In the genomic region with DNA sequence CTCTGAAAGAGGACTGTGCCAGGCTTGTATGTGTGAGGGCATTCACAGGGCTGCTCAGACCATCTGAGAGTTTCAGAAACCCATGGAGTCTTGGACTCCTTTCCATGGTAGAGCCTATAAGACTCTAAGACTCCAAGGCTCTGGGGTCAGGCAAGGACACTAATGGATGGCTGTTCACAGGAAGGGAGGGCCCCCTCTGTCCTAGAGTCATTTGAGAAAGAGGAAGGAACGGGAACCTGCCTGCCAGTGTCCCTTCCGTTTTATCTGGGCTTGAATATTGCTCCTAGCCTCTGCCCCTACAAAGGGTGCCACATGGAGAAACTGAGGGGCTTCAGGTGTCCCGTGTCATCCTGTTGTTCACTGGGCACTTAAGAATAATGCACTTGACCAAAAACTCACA, we compare ENCODE assay signal across 18 mouse cellular contexts. TPM values are rescaled to one million over a fixed set of nuclear protein-coding genes. Genes with fewer than 3 reads are reported as not detected.
DNase-seq lines count a peak whose midpoint lies in the region; ATAC-seq lines count a peak whose summit lies in the region.
"Had no signal": no experiment of that assay in that cellular context is flagged by ENCODE, and none has a peak within 500 bp of the region (broad histone marks: within the 10 kb centered on the region; RNA-seq: fewer than 3 reads in every experiment).

No protein-coding gene starts in this region.

- 26% methylated on average over 3 of the region's 3 CpGs for WGBS in liver, embryonic 16.5 days (ENCODE audit: insufficient replicate concordance)
- 26% methylated on average over 3 of the region's 3 CpGs for WGBS in liver, embryonic 12.5 days (ENCODE audit: insufficient replicate concordance)
- WGBS in forebrain, embryonic 15.5 days = 81% methylated on average over 3 of the region's 3 CpGs

- no peak overlapping the region for H3K4me2 ChIP-seq in liver, embryonic 16.5 days (ENCODE audit: low read depth, low read length)
- no peak overlapping the region for H3K4me2 ChIP-seq in liver, embryonic 12.5 days
- no peak overlapping the region for H3K4me2 ChIP-seq in forebrain, embryonic 15.5 days (replicated peaks)
- H3K4me2 ChIP-seq: forebrain, embryonic 13.5 days; hindbrain, embryonic 14.5 days; lung, embryonic 15.5 days; midbrain, embryonic 12.5 days had no signal

- H3K27ac ChIP-seq in liver, embryonic 16.5 days (ENCODE audit: low read length) = no peak overlapping the region
- no peak overlapping the region for H3K27ac ChIP-seq in liver, embryonic 12.5 days
- H3K27ac ChIP-seq in forebrain, embryonic 15.5 days (replicated peaks) = no peak overlapping the region
- H3K27ac ChIP-seq: forebrain, embryonic 13.5 days; hindbrain, embryonic 14.5 days; layer of hippocampus, adult 2 months; left cerebral cortex, adult 2 months; lung, embryonic 15.5 days; midbrain, embryonic 12.5 days had no signal

- no peak overlapping the region for H3K4me3 ChIP-seq in liver, embryonic 16.5 days (ENCODE audit: low read depth, low read length)
- no peak overlapping the region for H3K4me3 ChIP-seq in liver, embryonic 12.5 days
- H3K4me3 ChIP-seq in forebrain, embryonic 15.5 days = no peak overlapping the region
- H3K4me3 ChIP-seq: forebrain, embryonic 13.5 days; layer of hippocampus, adult 2 months; left cerebral cortex, adult 2 months; lung, embryonic 15.5 days; midbrain, embryonic 12.5 days had no signal

- H3K36me3 ChIP-seq in liver, embryonic 16.5 days (ENCODE audit: control insufficient read depth, insufficient read depth) = no peaks in the 10 kb centered on the region
- H3K36me3 ChIP-seq in liver, embryonic 12.5 days = no peaks in the 10 kb centered on the region
- H3K36me3 ChIP-seq in forebrain, embryonic 15.5 days = no peaks in the 10 kb centered on the region
- H3K36me3 ChIP-seq: lung, embryonic 15.5 days; midbrain, embryonic 12.5 days had no signal

- H3K4me1 ChIP-seq in liver, embryonic 16.5 days (ENCODE audit: control insufficient read depth, low read depth, low read length) = no peaks in the 10 kb centered on the region
- no peaks in the 10 kb centered on the region for H3K4me1 ChIP-seq in liver, embryonic 12.5 days
- no peaks in the 10 kb centered on the region for H3K4me1 ChIP-seq in forebrain, embryonic 15.5 days
- H3K4me1 ChIP-seq: forebrain, embryonic 13.5 days; lung, embryonic 15.5 days; midbrain, embryonic 12.5 days had no signal

- H3K9ac ChIP-seq in liver, embryonic 16.5 days (ENCODE audit: low read depth, low read length) = no peak overlapping the region
- H3K9ac ChIP-seq in liver, embryonic 12.5 days = no peak overlapping the region
- no peak overlapping the region for H3K9ac ChIP-seq in forebrain, embryonic 15.5 days (replicated peaks)
- H3K9ac ChIP-seq: forebrain, embryonic 13.5 days; hindbrain, embryonic 14.5 days; lung, embryonic 15.5 days; midbrain, embryonic 12.5 days had no signal

- no peaks in the 10 kb centered on the region for H3K27me3 ChIP-seq in liver, embryonic 16.5 days (ENCODE audit: control insufficient read depth, insufficient read depth, low read depth, low read length)
- H3K27me3 ChIP-seq in liver, embryonic 12.5 days (replicated peaks) = no peaks in the 10 kb centered on the region
- H3K27me3 ChIP-seq in forebrain, embryonic 15.5 days = no peaks in the 10 kb centered on the region
- H3K27me3 ChIP-seq: forebrain, embryonic 13.5 days; lung, embryonic 15.5 days; midbrain, embryonic 12.5 days had no signal

- ATAC-seq in liver, embryonic 16.5 days (ENCODE audit: low read depth) = 0 out of 2 replicates have a peak, but pooled peaks have one; percentile 21
- ATAC-seq in liver, embryonic 12.5 days = no peak
- ATAC-seq in hematopoietic stem cell, adult 5-6 weeks (replicated peaks in 1 of 2; ENCODE audit: insufficient read depth in 1 of 2, low FRiP score in 2 of 2, low TSS enrichment in 1 of 2, low read depth in 1 of 2, poor library complexity in 2 of 2, severe bottlenecking in 2 of 2) = peak; percentile 61 to 71; a peak in 3 of 4 replicates
- peak; percentile 65 for ATAC-seq in monocyte, adult 5-6 weeks (replicated peaks; ENCODE audit: insufficient number of reproducible peaks, low FRiP score, low TSS enrichment, poor library complexity, severe bottlenecking)
- ATAC-seq in forebrain, embryonic 15.5 days (replicated peaks) = no peak
- ATAC-seq: forebrain, embryonic 13.5 days; intestine, embryonic 16.5 days had no signal

- DNase-seq in heart, adult 8-10 months (ENCODE audit: low spot score) = peak; percentile 51
- no peak for DNase-seq in heart, postnatal 4 days
- DNase-seq in thymus, postnatal 4 days = no peak
- DNase-seq: cerebellum, adult 8-10 months; right cerebral cortex, adult 18-20 months; thymus, postnatal 14 days had no signal

- no peaks in the 10 kb centered on the region for H3K9me3 ChIP-seq in liver, embryonic 16.5 days (replicated peaks; ENCODE audit: control insufficient read depth, low read length)
- H3K9me3 ChIP-seq in liver, embryonic 12.5 days (replicated peaks) = no peaks in the 10 kb centered on the region
- no peaks in the 10 kb centered on the region for H3K9me3 ChIP-seq in forebrain, embryonic 15.5 days
- H3K9me3 ChIP-seq: forebrain, embryonic 13.5 days; lung, embryonic 15.5 days; midbrain, embryonic 12.5 days had no signal

RNA-seq across cellular contexts. Expression of gene Nod1, which starts 38.5 kb away (rescaled TPM):
- 10 to 100 TPM; 17.8 to 19.7 (median 19.4) TPM for total RNA-seq in heart, adult 8-10 months (2022)
- total RNA-seq in heart, postnatal 4 days (2021) = 10 to 100 TPM in 1 of 2 experiments, 1 to 10 TPM in 1; 9.3 to 10.3 TPM
- polyA plus RNA-seq in liver, embryonic 16.5 days (2015; fragmentation: Nextera tagmentation; extraction: Ambion mirVana) = 2.8 and 3.0 TPM in 2 replicates
- 1.9 and 2.2 TPM in 2 replicates for polyA plus RNA-seq in liver, embryonic 12.5 days (2016; fragmentation: Nextera tagmentation; extraction: Ambion mirVana)
- total RNA-seq in hematopoietic stem cell, adult 5-6 weeks (2017) = 5.8 and 9.1 TPM in 2 replicates
- 63.0 to 110 TPM (median 64.7 TPM) in 3 replicates for total RNA-seq in monocyte, adult 5-6 weeks (2017)
- polyA plus RNA-seq in forebrain, embryonic 15.5 days (2015; fragmentation: Nextera tagmentation; extraction: Ambion mirVana) = 1.8 and 1.9 TPM in 2 replicates

RNA-seq across cellular contexts. Expression of gene Ggct, which starts 58.9 kb away (rescaled TPM):
- 10 to 100 TPM; 24.9 to 36.1 (median 27.0) TPM for total RNA-seq in heart, adult 8-10 months (2022)
- 10 to 100 TPM in 1 of 2 experiments, 1 to 10 TPM in 1; 8.8 to 10.2 TPM for total RNA-seq in heart, postnatal 4 days (2021)
- 2.9 and 3.0 TPM in 2 replicates for polyA plus RNA-seq in liver, embryonic 16.5 days (2015; fragmentation: Nextera tagmentation; extraction: Ambion mirVana)
- polyA plus RNA-seq in liver, embryonic 12.5 days (2016; fragmentation: Nextera tagmentation; extraction: Ambion mirVana) = 6.9 and 7.4 TPM in 2 replicates
- 24.8 and 52.7 TPM in 2 replicates for total RNA-seq in hematopoietic stem cell, adult 5-6 weeks (2017)
- 65.5 to 105 TPM (median 85.7 TPM) in 3 replicates for total RNA-seq in monocyte, adult 5-6 weeks (2017)
- polyA plus RNA-seq in forebrain, embryonic 15.5 days (2015; fragmentation: Nextera tagmentation; extraction: Ambion mirVana) = 13.3 and 15.5 TPM in 2 replicates

Comparison
In these comparisons a context has a peak if more than half of its experiments do, and no peak if none do; other contexts are left out.
1. ATAC-seq: peak in liver, embryonic 16.5 days (single experiment), hematopoietic stem cell, adult 5-6 weeks (2 of 2) and monocyte, adult 5-6 weeks (single experiment); none in liver, embryonic 12.5 days (single experiment) and forebrain, embryonic 15.5 days (single experiment).